Mouse (Mus musculus) lung, embryonic 16.5 days (tissue): Measurements from ENCODE around the gene Paqr4. TPM values are rescaled to one million over a fixed set of nuclear protein-coding genes. Genes with fewer than 3 reads are reported as not detected.
"Not testable (repeated sequence)": the region's sequence is repeated elsewhere in the genome, so short reads cannot be mapped to it uniquely, and the experiment has no call there.

Experiments used
- ATAC-seq: fragments of 200-750 bp; cut with Nextera tagmentation; 2 replicates; pipeline ENCODE4 v1.8.0; 2017; ENCODE audit warnings: low read depth, mild to moderate bottlenecking, moderate library complexity
- H3K27ac ChIP-seq: fragments of 300-500 bp; sonication (generic); 2 replicates; pipeline ENCODE4 v1.5.1; 2014; ENCODE audit warnings: mild to moderate bottlenecking, control low read depth, low read length
- H3K27me3 ChIP-seq: fragments of 300-500 bp; sonication (generic); 2 replicates; pipeline ENCODE4 v1.6.1; 2014; ENCODE audit warnings: low read depth, low read length, mixed read lengths; ENCODE audit not compliant: control insufficient read depth, insufficient read depth
- H3K36me3 ChIP-seq: fragments of 300-500 bp; sonication (generic); 2 replicates; pipeline ENCODE4 v1.6.1; 2014; ENCODE audit warnings: low read length; ENCODE audit not compliant: control insufficient read depth, insufficient read depth
- H3K4me1 ChIP-seq: fragments of 300-500 bp; sonication (generic); replicated peaks from 2 replicates; pipeline ENCODE4 v1.6.1; 2014; ENCODE audit warnings: low read length, mixed read lengths; ENCODE audit not compliant: control insufficient read depth, insufficient read depth
- H3K4me2 ChIP-seq: fragments of 300-500 bp; sonication (generic); 2 replicates; pipeline ENCODE4 v1.6.1; 2014; ENCODE audit warnings: low read depth, low read length, control low read depth
- H3K4me3 ChIP-seq: fragments of 300-500 bp; sonication (generic); 2 replicates; pipeline ENCODE4 v1.5.1; 2014; ENCODE audit warnings: mild to moderate bottlenecking, low read length, control low read depth
- H3K9ac ChIP-seq: fragments of 300-500 bp; sonication (generic); 2 replicates; pipeline ENCODE4 v1.6.1; 2014; ENCODE audit warnings: low read length, control low read depth
- H3K9me3 ChIP-seq: fragments of 300-500 bp; sonication (generic); 2 replicates; pipeline ENCODE4 v1.6.1; 2016; ENCODE audit warnings: low read length; ENCODE audit not compliant: control insufficient read depth
- WGBS: fragments of 180-500 bp; shearing (Covaris S2); extraction: QIAGEN DNeasy Blood & Tissue Kit; methylation state at CpG from one replicate; pipeline ENCODE4 v1.1.7; 2014; 5-methylcytosine and 5-hydroxymethylcytosine counted together
- polyA plus RNA-seq: library from polyadenylated mRNA; unstranded; fragments of >200 nt; fragmentation: Nextera tagmentation; extraction: Ambion mirVana; gene quantifications from 2 replicates; pipeline ENCODE4 v1.2.1, GENCODE M21; 2015

The Paqr4 gene
- polyA plus RNA-seq, 1 experiment from 2014 or later: 52.7 TPM

- peak overlapping the region; percentile 24; the same call in 1 of the 2 replicates for H3K4me2 ChIP-seq
- H3K36me3 ChIP-seq: no peaks in the 10 kb centered on the region
- no peak overlapping the region for H3K27ac ChIP-seq
- H3K4me3 ChIP-seq: no peak overlapping the region
- H3K4me1 ChIP-seq: peaks cover 7% of the 10 kb centered on the region
- H3K27me3 ChIP-seq: no peaks in the 10 kb centered on the region
- WGBS: 4% methylated on average over 12 of the region's 12 CpGs
- peak; percentile 66 for ATAC-seq
- H3K9me3 ChIP-seq: no peaks in the 10 kb centered on the region
- H3K9ac ChIP-seq: no peak overlapping the region
Measured at GRCm38 (mm10) chr17:23774090-23774489, 33.4 kb upstream of the Paqr4 start.

- Histone ChIP-seq H3K9me3 (no peaks in the 10 kb centered on the region), H3K27ac (no peak overlapping the region), H3K4me3 (no peak overlapping the region), H3K36me3 (no peaks in the 10 kb centered on the region), H3K9ac (no peak overlapping the region), H3K27me3 (no peaks in the 10 kb centered on the region), H3K4me1 (peaks cover 7% of the 10 kb centered on the region), H3K4me2 (no peak overlapping the region)
- 55% methylated on average over 6 of the region's 6 CpGs for WGBS
- ATAC-seq: no peak
Measured at GRCm38 (mm10) chr17:23773676-23774075, 33.0 kb upstream of the Paqr4 start.

GRCm38 (mm10) chr17:23772219-23772556 is 31.5 kb upstream of the Paqr4 start:
- not testable (repeated sequence) for H3K4me3 ChIP-seq, H3K27me3 ChIP-seq, H3K9ac ChIP-seq, H3K9me3 ChIP-seq, H3K4me1 ChIP-seq, H3K4me2 ChIP-seq, ATAC-seq, H3K27ac ChIP-seq, H3K36me3 ChIP-seq
- 48% methylated on average over 2 of the region's 2 CpGs for WGBS

GRCm38 (mm10) chr17:23771284-23772218 is 30.9 kb upstream of the Paqr4 start, which contains the start of gene Flywch1:
TSS of gene Flywch1 (minus strand) at chr17:23771602.
- peak within 1 kb of the TSS; percentile 90 for H3K4me2 ChIP-seq
- peaks cover 3% of the 10 kb centered on the region; the same call in 1 of the 2 replicates for H3K36me3 ChIP-seq
- H3K4me1 ChIP-seq: peaks cover 7% of the 10 kb centered on the region
- H3K9me3 ChIP-seq: no peaks in the 10 kb centered on the region
- H3K4me3 ChIP-seq: peak within 1 kb of the TSS; percentile 97
- H3K27ac ChIP-seq: peak within 1 kb of the TSS; percentile 69
- 3% methylated on average over 52 of the region's 58 CpGs for WGBS
- H3K27me3 ChIP-seq: no peaks in the 10 kb centered on the region
- ATAC-seq: peak; percentile 99
- H3K9ac ChIP-seq: peak within 1 kb of the TSS; percentile 97

- peak; percentile 28 for ATAC-seq
- Histone ChIP-seq H3K27ac (peak overlapping the region; percentile 69), H3K4me3 (peak overlapping the region; percentile 97)
Measured at GRCm38 (mm10) chr17:23770896-23771283, 30.2 kb upstream of the Paqr4 start.

GRCm38 (mm10) chr17:23770493-23770892 is 29.8 kb upstream of the Paqr4 start:
- no peak for ATAC-seq
- H3K9me3 ChIP-seq: no peaks in the 10 kb centered on the region
- H3K27me3 ChIP-seq: no peaks in the 10 kb centered on the region
- H3K36me3 ChIP-seq: peaks cover 3% of the 10 kb centered on the region; the same call in 1 of the 2 replicates
- H3K4me1 ChIP-seq: peaks cover 7% of the 10 kb centered on the region
- H3K4me2 ChIP-seq: peak overlapping the region; percentile 90
- 29% methylated on average over 2 of the region's 2 CpGs for WGBS
- peak overlapping the region; percentile 97 for H3K9ac ChIP-seq
- H3K27ac ChIP-seq: no peak overlapping the region
- peak overlapping the region; percentile 97 for H3K4me3 ChIP-seq

More at GRCm38 (mm10) chr17:23770896-23771283, 30.2 kb upstream of the Paqr4 start:
- Histone ChIP-seq H3K36me3 (peaks cover 3% of the 10 kb centered on the region; the same call in 1 of the 2 replicates), H3K4me2 (peak overlapping the region; percentile 90), H3K9ac (peak overlapping the region; percentile 97), H3K4me1 (peaks cover 7% of the 10 kb centered on the region), H3K9me3 (no peaks in the 10 kb centered on the region), H3K27me3 (no peaks in the 10 kb centered on the region)
- under 1% methylated on average over 19 of the region's 19 CpGs for WGBS

- Histone ChIP-seq H3K27me3 (no peaks in the 10 kb centered on the region), H3K4me1 (no peaks in the 10 kb centered on the region), H3K9me3 (no peaks in the 10 kb centered on the region), H3K27ac (no peak overlapping the region), H3K9ac (no peak overlapping the region), H3K4me3 (no peak overlapping the region), H3K4me2 (no peak overlapping the region), H3K36me3 (peaks cover 22% of the 10 kb centered on the region)
- no peak for ATAC-seq
- 90% methylated on average over 11 of the region's 11 CpGs for WGBS
Measured at GRCm38 (mm10) chr17:23762976-23763375, 22.3 kb upstream of the Paqr4 start.

GRCm38 (mm10) chr17:23761155-23761554 is 20.5 kb upstream of the Paqr4 start:
- no peak overlapping the region for H3K27ac ChIP-seq
- H3K9me3 ChIP-seq: no peaks in the 10 kb centered on the region
- no peaks in the 10 kb centered on the region for H3K4me1 ChIP-seq
- no peaks in the 10 kb centered on the region for H3K27me3 ChIP-seq
- peaks cover 28% of the 10 kb centered on the region for H3K36me3 ChIP-seq
- no peak overlapping the region for H3K4me2 ChIP-seq
- 97% methylated on average over 3 of the region's 3 CpGs for WGBS
- H3K9ac ChIP-seq: no peak overlapping the region
- no peak for ATAC-seq
- no peak overlapping the region for H3K4me3 ChIP-seq

- Histone ChIP-seq H3K36me3 (peaks cover 30% of the 10 kb centered on the region), H3K9ac (no peak overlapping the region), H3K27me3 (no peaks in the 10 kb centered on the region), H3K4me2 (no peak overlapping the region), H3K27ac (no peak overlapping the region), H3K4me3 (no peak overlapping the region), H3K4me1 (no peaks in the 10 kb centered on the region), H3K9me3 (no peaks in the 10 kb centered on the region)
- 92% methylated on average over 9 of the region's 9 CpGs for WGBS
- no peak for ATAC-seq
Measured at GRCm38 (mm10) chr17:23760231-23760630, 19.6 kb upstream of the Paqr4 start.
